Mouse (Mus musculus): ENCODE measurements at regions not wholly inside any gene's neighbourhood (a gene's known extent, or its start where the extent isn't known, plus 50 kb on each side); places are given as distances from the start of the nearest gene placed in this dataset.

DNA sequence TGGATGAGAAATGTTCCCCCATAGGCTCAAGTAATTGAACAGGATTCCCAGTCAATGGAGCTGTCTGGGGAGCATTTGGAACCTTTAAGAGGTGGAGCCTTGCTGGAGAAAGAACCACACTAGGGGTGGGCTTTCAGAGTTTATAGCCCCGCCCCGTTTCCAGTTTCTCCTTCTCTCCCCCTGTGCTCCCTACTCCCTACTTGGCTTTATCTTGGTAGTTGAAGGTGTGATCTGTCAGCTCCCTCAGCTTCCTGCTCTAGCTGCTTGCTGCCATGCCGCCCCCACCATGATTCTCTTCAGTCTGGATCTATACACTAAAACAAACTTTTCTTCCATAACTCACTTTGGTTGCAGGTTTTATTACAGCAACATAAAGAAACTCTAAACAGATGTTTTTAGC is 59.5 kb upstream of the Pabpc6 start:
- DNase-seq (ENCODE audit: extremely low spot score, low read depth, low spot score): no peak

DNA sequence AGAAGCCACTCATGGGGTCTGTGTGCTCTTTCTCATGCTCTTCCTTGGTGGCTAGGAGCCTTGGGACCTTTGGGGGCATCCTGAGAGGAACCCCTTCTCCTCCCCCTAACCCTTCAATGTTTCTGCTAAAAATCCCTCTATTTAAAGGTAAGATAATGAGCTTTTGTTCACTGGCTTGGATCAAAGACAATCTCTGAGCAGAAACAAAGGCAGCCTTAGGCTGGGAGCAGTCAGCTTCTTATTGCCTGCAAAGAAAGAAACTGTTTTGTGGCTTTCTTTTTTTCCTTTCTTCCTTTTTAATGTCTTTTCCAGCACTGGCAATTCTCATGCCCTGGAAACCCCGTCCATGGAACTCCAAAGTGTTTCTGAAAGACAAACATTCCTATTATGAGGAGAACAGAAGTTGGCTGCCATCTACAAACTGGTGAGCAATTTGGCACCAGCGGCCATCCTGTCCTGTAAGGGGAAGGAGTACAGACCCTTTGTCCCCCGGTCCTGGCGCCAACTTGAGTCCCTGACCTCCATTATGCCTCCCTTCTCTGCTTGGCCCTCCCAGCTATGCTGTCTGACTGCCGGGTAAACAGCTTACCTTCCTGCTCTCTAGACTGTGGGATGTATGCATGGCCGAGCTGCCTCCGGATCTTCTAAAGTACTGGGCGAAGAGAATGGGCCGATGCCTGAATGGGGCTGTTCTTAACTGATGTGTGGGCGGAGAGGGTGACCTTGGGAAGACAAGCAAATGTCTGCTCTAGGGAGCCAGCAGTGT is 56.4 kb upstream of the Pabpc6 start:
- DNase-seq (ENCODE audit: extremely low spot score, low read depth, low spot score): no peak

DNA sequence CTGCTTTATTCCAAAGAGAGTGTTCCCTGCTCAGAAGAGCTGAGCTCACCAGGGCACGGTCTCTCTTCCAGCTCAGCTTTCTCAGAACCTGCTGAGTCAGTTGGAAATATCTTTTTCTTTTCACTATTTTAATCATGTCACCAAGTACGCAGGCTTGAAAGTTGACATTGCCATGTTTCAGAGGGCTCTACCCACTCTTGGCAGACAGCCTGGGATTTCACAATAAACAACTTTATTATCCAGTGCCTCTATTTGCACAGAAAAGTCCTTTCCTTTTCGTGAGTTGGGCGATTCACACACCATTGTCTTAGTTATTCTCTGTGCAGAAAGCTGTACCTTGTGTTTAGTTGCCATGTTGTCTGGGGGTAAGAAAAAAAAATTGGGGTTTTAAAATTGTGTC is 54.0 kb upstream of the Pabpc6 start:
- no peak for DNase-seq (ENCODE audit: extremely low spot score, low read depth, low spot score)

DNA sequence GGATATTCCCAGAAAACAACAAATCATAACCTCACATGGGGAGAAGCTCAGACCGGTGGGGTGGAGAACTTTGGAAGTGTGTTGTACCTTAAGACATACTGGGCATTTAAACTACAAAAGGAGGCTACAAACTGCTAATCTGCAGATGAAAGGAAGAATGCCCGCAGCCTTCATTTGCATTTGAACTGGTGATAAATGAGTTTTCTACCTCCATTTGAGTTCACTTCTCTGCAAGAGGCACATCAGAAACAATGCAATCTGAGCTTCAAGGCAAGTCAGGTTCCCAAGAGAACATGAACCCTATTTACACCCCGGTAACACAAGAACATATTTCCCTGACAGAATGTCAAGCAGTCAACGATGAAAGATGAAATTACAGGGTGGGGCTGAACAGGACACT is 53.2 kb upstream of the Pabpc6 start:
- DNase-seq (ENCODE audit: extremely low spot score, low read depth, low spot score): no peak

Measured in hindlimb bud, embryonic 11.5 days (tissue).